Mouse (Mus musculus): ENCODE measurements around the gene Arpp19.

The Arpp19 gene

GRCm38 (mm10) chr9:75102131-75102530 lies 64.7 kb downstream of the Arpp19 start:
- DNase-seq (ENCODE audit: low read depth, low spot score): no peak
